Mouse (Mus musculus): ENCODE measurements at regions not wholly inside any gene's neighbourhood (a gene's known extent, or its start where the extent isn't known, plus 50 kb on each side); places are given as distances from the start of the nearest gene placed in this dataset.
"Not testable (repeated sequence)": the region's sequence is repeated elsewhere in the genome, so short reads cannot be mapped to it uniquely, and the experiment has no call there.

GRCm38 (mm10) chr16:77738821-77739220, 136.9 kb upstream of the Gm11146 start:
- DNase-seq (ENCODE audit: extremely low spot score, low spot score), result no peak

DNA sequence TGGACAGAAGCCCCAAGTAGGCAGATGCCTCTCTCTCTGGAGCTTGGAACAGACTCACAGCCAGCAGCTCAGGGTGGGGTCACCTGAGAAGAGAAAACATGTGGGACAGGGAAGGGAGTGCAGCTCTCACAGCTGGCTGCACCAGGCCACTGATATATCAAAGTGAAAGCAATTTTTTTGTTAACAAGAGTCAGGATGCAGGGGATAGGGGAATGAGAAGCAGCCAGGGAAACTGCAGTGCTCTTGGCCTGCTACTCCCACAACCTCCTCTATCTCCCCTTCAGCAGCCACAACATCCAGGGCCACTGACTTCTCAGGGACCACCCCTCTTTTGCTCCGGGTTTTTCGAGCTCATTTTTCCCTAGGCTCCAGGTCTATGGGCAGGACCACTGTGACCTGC, 117.5 kb upstream of the Gm11146 start:
- no peak for DNase-seq (ENCODE audit: extremely low spot score, low spot score)

DNA sequence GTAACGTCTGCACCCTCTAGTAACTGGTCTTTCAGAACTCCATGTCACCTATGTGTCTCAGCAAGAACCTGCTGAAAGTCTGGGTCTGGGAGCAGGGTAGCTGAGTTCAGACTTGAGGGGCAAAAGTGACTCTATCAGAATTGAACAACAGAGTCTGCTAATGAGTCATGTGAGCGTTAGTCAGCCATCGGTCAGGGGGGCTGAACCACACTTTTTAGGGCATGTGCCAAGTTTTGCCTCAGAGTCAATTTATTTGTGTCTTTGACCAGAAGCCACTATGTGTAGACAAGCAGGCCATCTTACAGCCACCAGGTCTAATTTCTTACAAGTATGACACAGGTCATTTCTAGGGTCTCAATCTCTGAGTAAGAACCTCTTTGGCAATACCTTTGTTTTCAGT, 115.9 kb upstream of the Gm11146 start:
- not testable (repeated sequence) for DNase-seq (ENCODE audit: extremely low spot score, low spot score)

GRCm38 (mm10) chr16:77704726-77705125, 102.8 kb upstream of the Gm11146 start:
- no peak for DNase-seq (ENCODE audit: extremely low spot score, low spot score)

GRCm38 (mm10) chr16:77695443-77695842, 93.5 kb upstream of the Gm11146 start:
- DNase-seq (ENCODE audit: extremely low spot score, low spot score), result no peak

GRCm38 (mm10) chr16:77687056-77687839, 85.4 kb upstream of the Gm11146 start:
- no peak for DNase-seq (ENCODE audit: extremely low spot score, low spot score)

- no peak for DNase-seq (ENCODE audit: extremely low spot score, low spot score)
These were observed 83.8 kb upstream of the Gm11146 start for GRCm38 (mm10) chr16:77685651-77686190.

DNA sequence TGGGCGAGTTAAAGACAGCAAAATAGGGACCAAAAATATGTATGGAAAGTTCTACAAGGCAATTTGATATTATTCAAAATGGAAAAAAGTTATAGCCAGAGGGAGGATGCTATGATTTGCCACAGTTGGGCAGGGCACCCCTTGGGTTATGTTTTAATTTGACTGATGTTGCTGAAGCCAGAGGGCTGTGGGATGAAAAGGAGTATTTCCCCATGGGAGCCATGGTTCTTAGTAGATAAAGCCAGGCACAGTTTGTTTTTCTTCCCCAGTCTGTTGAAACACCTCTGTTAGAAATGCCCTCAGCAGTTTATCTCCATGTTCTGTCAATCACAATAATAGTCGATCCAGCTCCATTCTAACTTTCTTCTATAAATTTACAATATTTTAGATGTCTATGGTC, 82.6 kb upstream of the Gm11146 start:
- no peak for DNase-seq (ENCODE audit: extremely low spot score, low spot score)

DNA sequence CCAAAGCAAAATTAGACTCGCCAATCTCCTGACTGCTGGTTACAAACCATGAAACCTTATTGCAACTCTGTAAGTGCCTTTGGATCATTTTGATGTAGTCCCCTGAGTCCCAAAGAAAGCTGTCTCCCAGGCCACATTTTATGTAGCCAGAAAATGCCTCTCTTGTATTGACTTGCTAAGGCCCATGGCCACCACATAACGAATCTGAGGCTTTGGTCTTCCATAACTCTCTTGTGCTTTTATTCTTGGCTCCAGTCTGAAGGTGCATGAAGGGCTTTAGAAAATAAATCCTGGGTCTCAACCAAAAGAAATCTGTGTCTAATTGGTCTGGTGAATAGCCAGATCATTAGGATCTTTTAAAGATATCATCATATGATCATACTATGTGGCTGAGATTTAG, 77.3 kb upstream of the Gm11146 start:
- no peak for DNase-seq (ENCODE audit: extremely low spot score, low spot score)

DNA sequence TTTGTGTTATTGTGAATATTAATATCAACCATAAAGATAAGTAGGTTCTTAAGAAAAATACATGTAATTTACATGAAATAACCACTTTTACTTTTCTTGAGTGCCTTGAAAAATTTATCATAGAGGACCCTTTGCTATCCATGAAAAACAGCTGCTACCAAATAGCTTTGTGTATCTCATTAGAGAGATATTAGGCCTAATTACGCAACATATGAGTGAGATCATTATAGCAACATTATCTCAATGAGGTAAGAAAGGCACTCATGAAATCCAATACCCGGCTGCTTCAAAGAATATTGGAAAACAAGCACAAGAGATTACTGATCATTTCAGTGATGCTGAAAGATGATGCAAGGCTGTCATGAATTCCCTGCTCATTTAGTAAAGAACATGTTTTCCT, 74.9 kb upstream of the Gm11146 start:
- DNase-seq (ENCODE audit: extremely low spot score, low spot score), result no peak

- no peak for DNase-seq (ENCODE audit: extremely low spot score, low spot score)
These were observed 74.1 kb upstream of the Gm11146 start for GRCm38 (mm10) chr16:77675885-77676597.

DNA sequence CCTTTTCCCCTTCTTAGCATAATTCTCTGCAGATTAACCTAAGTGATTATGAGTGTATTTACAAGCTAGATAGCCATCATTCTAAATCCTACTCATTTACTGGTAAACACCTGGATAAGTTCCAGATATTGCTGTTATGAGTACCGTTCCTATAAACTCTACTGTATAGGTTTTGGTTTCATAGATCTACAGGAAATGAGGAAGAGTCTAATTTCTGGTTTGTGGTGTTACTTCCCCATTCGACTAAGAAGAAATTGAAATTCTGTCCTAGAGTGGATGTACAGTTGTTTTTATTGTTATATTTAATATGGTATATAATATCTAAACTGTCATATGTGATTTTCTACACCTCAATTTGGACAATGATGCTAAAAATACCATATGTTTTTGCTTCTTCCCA, 69.4 kb upstream of the Gm11146 start:
- no peak for DNase-seq (ENCODE audit: extremely low spot score, low spot score)

DNA sequence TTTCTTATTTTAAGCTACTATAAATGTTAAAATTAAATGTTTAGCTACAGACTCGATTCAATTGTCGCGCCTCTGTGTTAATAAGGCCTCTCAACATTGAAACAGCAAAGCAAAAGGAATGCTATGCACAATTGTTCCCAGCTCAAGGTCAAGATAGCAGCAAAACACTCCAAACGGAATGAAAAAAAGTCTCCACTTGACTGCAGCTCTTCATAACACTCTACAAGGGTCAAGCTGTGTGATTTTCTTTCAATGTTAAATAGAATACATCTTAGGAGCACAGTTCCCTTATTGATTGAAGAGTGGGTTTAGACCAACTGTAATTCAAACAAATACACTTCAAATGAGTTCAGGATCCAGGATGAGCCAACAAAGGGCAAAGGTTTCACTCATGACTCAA, 63.9 kb upstream of the Gm11146 start:
- no peak for DNase-seq (ENCODE audit: extremely low spot score, low spot score)

GRCm38 (mm10) chr16:77662107-77662518, 60.2 kb upstream of the Gm11146 start:
- DNase-seq (ENCODE audit: extremely low spot score, low spot score), result no peak

DNA sequence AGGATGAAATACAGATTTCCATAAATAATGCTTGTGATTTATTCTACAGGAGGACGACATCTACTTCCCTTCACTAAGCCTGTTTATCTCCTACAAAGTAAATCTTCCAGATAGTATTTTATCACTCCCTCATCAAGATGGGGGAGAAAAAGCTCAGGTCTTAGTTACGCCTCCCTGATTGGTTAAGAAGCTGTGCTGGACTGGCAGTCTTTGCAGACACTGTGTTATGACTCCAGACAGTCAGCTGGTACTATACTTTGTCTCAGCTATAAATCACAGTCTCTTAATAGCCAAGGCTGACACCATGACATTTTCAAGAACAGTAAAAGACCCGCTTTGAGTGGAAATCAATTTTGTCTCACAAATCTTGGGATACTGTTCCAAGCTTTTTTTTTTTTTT, 51.4 kb upstream of the Gm11146 start:
- no peak for DNase-seq (ENCODE audit: extremely low spot score, low spot score)

Data from neural tube, embryonic 10.5 days (tissue).